Mouse (Mus musculus) forebrain, postnatal 0 days (tissue): Measurements from ENCODE around the gene Sash1. TPM values are rescaled to one million over a fixed set of nuclear protein-coding genes. Genes with fewer than 3 reads are reported as not detected.

Experiments used
- ATAC-seq: fragments of 200-750 bp; cut with Nextera tagmentation; 2 replicates; pipeline ENCODE4 v1.8.0; 2017; ENCODE audit warnings: mild to moderate bottlenecking, moderate library complexity
- DNase-seq: peaks from one replicate; pipeline ENCODE4 v3.0.0-alpha.2; 2015
- H3K27ac ChIP-seq: fragments of 300-500 bp; sonication (generic); 2 replicates; pipeline ENCODE4 v1.5.1; 2014; ENCODE audit warnings: low read depth, mild to moderate bottlenecking, antibody characterized with exemption, low read length, moderate library complexity, mixed read lengths
- H3K27me3 ChIP-seq: fragments of 300-500 bp; sonication (generic); 2 replicates; pipeline ENCODE4 v1.6.1; 2014; ENCODE audit warnings: mild to moderate bottlenecking, low read length, mixed read lengths; ENCODE audit not compliant: insufficient read depth
- H3K36me3 ChIP-seq: fragments of 300-500 bp; sonication (generic); 2 replicates; pipeline ENCODE4 v1.6.1; 2014; ENCODE audit warnings: mild to moderate bottlenecking, moderate library complexity; ENCODE audit not compliant: insufficient read depth
- H3K4me1 ChIP-seq: fragments of 300-500 bp; sonication (generic); 2 replicates; pipeline ENCODE4 v1.6.1; 2014; ENCODE audit warnings: antibody characterized with exemption; ENCODE audit not compliant: insufficient read depth
- H3K4me2 ChIP-seq: fragments of 300-500 bp; sonication (generic); 2 replicates; pipeline ENCODE4 v1.6.1; 2014; ENCODE audit warnings: low read depth, mild to moderate bottlenecking, moderate library complexity
- H3K4me3 ChIP-seq: fragments of 300-500 bp; sonication (generic); 2 replicates; pipeline ENCODE4 v1.5.1; 2014; ENCODE audit warnings: low read depth, low read length, mixed read lengths
- H3K9ac ChIP-seq: fragments of 300-500 bp; sonication (generic); 2 replicates; pipeline ENCODE4 v1.6.1; 2014; ENCODE audit warnings: mild to moderate bottlenecking
- H3K9me3 ChIP-seq: fragments of 300-500 bp; sonication (generic); 2 replicates; pipeline ENCODE4 v1.6.1; 2016; ENCODE audit warnings: low read length
- CTCF ChIP-seq: sonication (generic); IDR thresholded peaks from 2 replicates; pipeline ENCODE4 v1.5.1; 2016; ENCODE audit warnings: antibody characterized with exemption, control low read depth, low read depth
- WGBS: fragments of 180-500 bp; shearing (Covaris S2); extraction: QIAGEN DNeasy Blood & Tissue Kit; methylation state at CpG from one replicate; pipeline ENCODE4 v1.1.7; 2014; 5-methylcytosine and 5-hydroxymethylcytosine counted together
- polyA plus RNA-seq: library from polyadenylated mRNA; unstranded; fragments of >200 nt; fragmentation: Nextera tagmentation; extraction: Ambion mirVana; gene quantifications from 2 replicates; pipeline ENCODE4 v1.2.1, GENCODE M21; 2015
- total RNA-seq: library from RNA; depleted of rRNA; stranded (reverse); fragments of >200 nt; gene quantifications from 2 replicates; pipeline ENCODE4 v1.2.3, GENCODE M21; 2014

Sash1 gene
- total and polyA plus RNA-seq, 2 experiments from 2014 or later: 3.6 to 33.3 TPM

GRCm38 (mm10) chr10:8885201-8885600 is 669 bp downstream of the Sash1 start:
- no peak overlapping the region for H3K27ac ChIP-seq
- peak overlapping the region; percentile 92 for H3K4me2 ChIP-seq
- H3K4me1 ChIP-seq: no peaks in the 10 kb centered on the region
- H3K4me3 ChIP-seq: peak overlapping the region; percentile 51
- no peaks in the 10 kb centered on the region for H3K9me3 ChIP-seq
- ATAC-seq (no peak), DNase-seq (peak; percentile 58)
- H3K36me3 ChIP-seq: no peaks in the 10 kb centered on the region
- 6% methylated on average over 11 of the region's 11 CpGs for WGBS
- peak overlapping the region; percentile 50; the same call in 1 of the 2 replicates for H3K9ac ChIP-seq
- H3K27me3 ChIP-seq: peaks cover 8% of the 10 kb centered on the region; the same call in 1 of the 2 replicates
- TF ChIP-seq CTCF: no peak

- TF ChIP-seq CTCF: no peak
- H3K36me3 ChIP-seq: no peaks in the 10 kb centered on the region
- no peak for ATAC-seq
- H3K27me3 ChIP-seq: peaks cover 8% of the 10 kb centered on the region; the same call in 1 of the 2 replicates
- H3K4me1 ChIP-seq: no peaks in the 10 kb centered on the region
- no peak for DNase-seq
- H3K4me3 ChIP-seq: no peak overlapping the region; the same call in 1 of the 2 replicates
- WGBS: 67% methylated on average over 5 of the region's 5 CpGs
- no peak overlapping the region for H3K9ac ChIP-seq
- H3K4me2 ChIP-seq: peak overlapping the region; percentile 92; the same call in 1 of the 2 replicates
- no peaks in the 10 kb centered on the region for H3K9me3 ChIP-seq
- no peak overlapping the region for H3K27ac ChIP-seq
Measured at GRCm38 (mm10) chr10:8884565-8884964, 1.3 kb downstream of the Sash1 start.

DNA sequence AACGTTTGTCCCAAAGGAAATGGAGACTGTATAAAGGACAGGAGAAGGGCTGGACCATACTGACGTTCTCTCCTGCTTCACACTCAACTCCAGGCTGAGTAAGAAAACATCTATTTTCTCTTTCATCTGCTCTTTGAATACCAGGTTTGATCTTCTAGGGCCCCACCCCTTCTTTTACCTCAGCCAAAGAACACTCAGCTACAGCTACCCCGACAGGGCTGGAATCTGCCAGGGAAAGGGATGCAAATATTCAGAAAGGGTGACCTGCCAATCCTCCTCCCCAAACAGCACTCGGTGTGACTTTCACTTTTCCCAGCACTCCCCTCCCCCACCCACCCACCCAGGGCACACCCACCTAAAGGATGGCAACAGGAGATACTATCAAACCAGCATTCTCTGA is 2.2 kb downstream of the Sash1 start:
- Histone ChIP-seq H3K36me3 (no peaks in the 10 kb centered on the region), H3K4me2 (peak overlapping the region; percentile 13), H3K9me3 (no peaks in the 10 kb centered on the region), H3K27me3 (peaks cover 8% of the 10 kb centered on the region; the same call in 1 of the 2 replicates), H3K27ac (no peak overlapping the region), H3K4me1 (no peaks in the 10 kb centered on the region), H3K9ac (no peak overlapping the region), H3K4me3 (no peak overlapping the region)
- TF ChIP-seq CTCF: no peak
- WGBS: 27% methylated on average over 4 of the region's 4 CpGs
- ATAC-seq (no peak), DNase-seq (no peak)

GRCm38 (mm10) chr10:8881736-8882135 is 4.1 kb downstream of the Sash1 start:
- TF ChIP-seq CTCF: no peak
- no peak for ATAC-seq
- peaks cover 8% of the 10 kb centered on the region; the same call in 1 of the 2 replicates for H3K27me3 ChIP-seq
- H3K4me3 ChIP-seq: no peak overlapping the region
- no peak overlapping the region for H3K9ac ChIP-seq
- WGBS: 19% methylated on average over 2 of the region's 2 CpGs
- H3K9me3 ChIP-seq: no peaks in the 10 kb centered on the region
- no peak overlapping the region for H3K27ac ChIP-seq
- H3K36me3 ChIP-seq: no peaks in the 10 kb centered on the region
- H3K4me2 ChIP-seq: no peak overlapping the region
- no peaks in the 10 kb centered on the region for H3K4me1 ChIP-seq
- no peak for DNase-seq

DNA sequence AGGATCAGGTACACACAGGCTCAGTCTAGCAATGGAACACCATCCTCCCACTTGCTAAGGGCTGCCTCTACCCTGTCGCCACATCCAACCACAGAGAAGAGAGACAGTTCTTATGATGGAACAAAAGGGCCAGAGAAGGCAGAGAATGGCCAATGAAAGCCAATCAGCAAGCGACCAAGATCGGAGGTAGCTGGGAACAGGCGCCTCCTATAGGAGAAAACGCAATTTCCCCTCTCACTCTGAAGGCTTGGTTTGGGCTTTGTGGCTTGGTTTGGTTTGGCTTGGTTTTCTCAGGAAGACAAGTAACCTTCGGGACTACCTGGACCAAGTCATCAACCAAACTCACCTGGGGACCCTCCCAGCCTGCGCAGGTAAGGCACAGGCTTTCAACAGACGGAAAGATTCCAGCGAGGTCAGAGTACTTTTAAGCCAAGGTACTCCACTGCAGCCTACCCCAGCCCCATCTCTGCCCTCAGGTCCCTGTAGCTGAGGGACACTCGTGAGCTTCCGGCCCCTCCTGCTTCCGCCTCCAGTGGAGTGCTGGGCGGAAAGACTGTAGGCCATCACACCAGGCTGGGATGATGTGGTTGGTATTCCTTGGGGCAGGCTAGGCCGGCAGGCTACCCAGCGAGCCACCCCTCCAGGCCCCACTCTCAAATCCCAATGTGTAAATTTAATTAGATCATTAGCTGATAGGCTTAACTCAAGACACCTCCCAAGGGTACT is 4.8 kb downstream of the Sash1 start:
- TF ChIP-seq CTCF: no peak
- H3K4me3 ChIP-seq: no peak overlapping the region
- DNase-seq: no peak
- H3K9me3 ChIP-seq: no peaks in the 10 kb centered on the region
- H3K27ac ChIP-seq: no peak overlapping the region
- no peak for ATAC-seq
- no peak overlapping the region for H3K4me2 ChIP-seq
- no peaks in the 10 kb centered on the region for H3K36me3 ChIP-seq
- H3K27me3 ChIP-seq: peaks cover 8% of the 10 kb centered on the region; the same call in 1 of the 2 replicates
- WGBS: 49% methylated on average over 15 of the region's 15 CpGs
- no peak overlapping the region for H3K9ac ChIP-seq
- H3K4me1 ChIP-seq: no peaks in the 10 kb centered on the region

DNA sequence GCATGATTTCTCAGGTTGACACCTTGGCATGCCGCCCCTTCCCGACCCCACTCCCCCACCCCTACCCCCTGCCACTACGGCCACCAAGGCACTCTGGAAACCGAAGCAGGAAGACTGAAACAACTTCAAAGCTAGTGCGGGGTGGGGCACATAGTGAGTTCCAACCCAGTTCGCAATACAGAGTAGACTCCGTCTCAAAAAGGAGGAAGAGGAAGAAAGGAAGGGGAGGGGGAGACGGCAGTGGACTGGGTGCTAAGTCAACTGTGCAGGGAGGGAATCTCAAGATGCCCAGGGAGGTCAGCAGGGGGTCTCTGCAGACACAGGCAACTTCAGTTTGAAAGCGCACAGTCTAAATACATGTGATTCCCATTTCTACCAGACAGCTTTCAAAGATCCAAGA is 7.0 kb downstream of the Sash1 start:
- WGBS: 37% methylated on average over 9 of the region's 9 CpGs
- no peak for TF ChIP-seq CTCF

GRCm38 (mm10) chr10:8878381-8878780 is 7.5 kb downstream of the Sash1 start:
- Histone ChIP-seq H3K9ac (no peak overlapping the region), H3K27ac (no peak overlapping the region), H3K4me3 (no peak overlapping the region), H3K9me3 (no peaks in the 10 kb centered on the region), H3K36me3 (no peaks in the 10 kb centered on the region), H3K4me1 (no peaks in the 10 kb centered on the region), H3K27me3 (no peaks in the 10 kb centered on the region), H3K4me2 (no peak overlapping the region)
- no peak for DNase-seq
- no peak for TF ChIP-seq CTCF
- ATAC-seq: no peak
- WGBS: 85% methylated on average over 13 of the region's 13 CpGs

More for the DNA sequence above, 7.0 kb downstream of the Sash1 start:
- H3K4me3 ChIP-seq: no peak overlapping the region
- ATAC-seq (no peak), DNase-seq (no peak)
- no peaks in the 10 kb centered on the region for H3K9me3 ChIP-seq
- H3K4me1 ChIP-seq: no peaks in the 10 kb centered on the region
- H3K27me3 ChIP-seq: peaks cover 2% of the 10 kb centered on the region; the same call in 1 of the 2 replicates
- no peak overlapping the region for H3K9ac ChIP-seq
- no peaks in the 10 kb centered on the region for H3K36me3 ChIP-seq
- no peak overlapping the region for H3K27ac ChIP-seq
- no peak overlapping the region for H3K4me2 ChIP-seq
